Mouse (Mus musculus) mature B cell (primary cell): ENCODE data around the gene Hist1h1t.
"Not testable (repeated sequence)": the region's sequence is repeated elsewhere in the genome, so short reads cannot be mapped to it uniquely, and the experiment has no call there.

Experiments used
- in situ Hi-C: fragments of 300-500 bp; cut with MboI; formaldehyde crosslinking; loops from 2 replicates; pipeline ENCODE4 v1.14.3; 2019

Gene Hist1h1t

GRCm38 (mm10) chr13:23698300-23698693, 2.7 kb downstream of the Hist1h1t start, which contains the start of gene Hist1h4c:
Hist1h4c (minus strand) TSS chr13:23698454.
- in situ Hi-C loops: loop anchor here (5.0 to 25.0 kb wide), 2 partner anchors 39 to 111 kb away; partner anchors contain the start of genes Hist1h1c, Hist1h3d and Hist1h4d

DNA sequence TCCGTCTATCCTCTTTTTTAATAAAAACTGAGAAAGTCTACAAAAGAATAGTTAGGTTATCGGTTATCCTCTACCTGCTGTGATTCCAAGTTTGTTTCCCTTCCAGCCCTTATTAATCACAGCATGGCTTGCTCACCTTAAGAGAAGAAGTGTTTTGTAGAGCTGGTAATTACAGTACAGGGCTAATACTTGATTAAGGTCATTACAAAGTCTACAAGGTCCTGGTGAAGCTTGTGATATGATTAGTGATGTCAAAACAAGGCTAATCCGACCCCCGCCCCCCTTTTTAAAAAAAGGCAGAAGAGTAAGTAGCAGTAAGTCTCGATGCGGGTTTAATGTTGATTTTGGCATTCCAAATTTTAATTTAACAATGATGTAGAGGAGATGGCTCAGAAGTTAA, 3.4 kb downstream of the Hist1h1t start:
- in situ Hi-C loops: loop anchor here (5.0 to 25.0 kb wide), 2 partner anchors 38 to 112 kb away; partner anchors contain the start of genes Hist1h1c, Hist1h3d and Hist1h4d

GRCm38 (mm10) chr13:23699767-23700166, 4.2 kb downstream of the Hist1h1t start:
- in situ Hi-C loops: loop anchor here (5.0 to 25.0 kb wide), 2 partner anchors 38 to 112 kb away; partner anchors contain the start of genes Hist1h1c, Hist1h3d and Hist1h4d

GRCm38 (mm10) chr13:23700786-23701520, 5.3 kb downstream of the Hist1h1t start:
- in situ Hi-C loops: no loop called here

DNA sequence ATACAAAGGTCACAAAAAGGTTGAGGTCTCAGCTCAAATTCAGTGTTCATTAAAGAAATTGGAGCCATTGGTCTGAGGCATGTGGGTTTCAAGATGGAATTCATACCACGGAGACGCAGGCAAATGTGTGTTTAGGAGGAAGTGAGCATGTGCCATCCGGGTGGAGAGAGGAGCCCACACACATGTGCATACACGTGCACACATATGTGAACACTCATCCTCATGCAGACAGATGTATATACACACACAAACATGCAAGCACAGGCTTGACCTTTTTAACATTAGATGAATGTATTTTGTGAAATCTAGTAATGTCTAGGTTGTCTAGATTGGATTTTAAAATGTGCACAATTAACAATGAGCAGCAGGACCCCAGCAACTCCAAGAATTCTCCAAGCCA, 6.6 kb downstream of the Hist1h1t start:
- in situ Hi-C loops: no loop called here

DNA sequence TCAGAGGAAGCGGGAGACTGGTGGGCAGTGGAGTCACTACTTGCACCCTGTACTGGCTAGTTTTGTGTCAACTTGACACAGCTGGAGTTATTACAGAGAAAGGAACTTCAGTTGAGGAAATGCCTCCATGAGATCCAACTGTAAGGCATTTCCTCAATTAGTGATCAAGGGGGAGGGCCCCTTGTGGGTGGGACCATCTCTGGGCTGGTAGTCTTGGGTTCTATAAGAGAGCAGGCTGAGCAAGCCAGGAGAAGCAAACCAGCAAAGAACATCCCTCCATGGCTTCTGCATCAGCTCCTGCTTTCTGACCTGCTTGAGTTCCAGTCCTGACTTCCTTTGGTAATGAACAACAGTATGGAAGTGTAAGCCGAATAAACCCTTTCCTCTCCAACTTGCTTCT, 7.2 kb downstream of the Hist1h1t start:
- in situ Hi-C loops: not testable (repeated sequence)

GRCm38 (mm10) chr13:23705751-23706356, 10.2 kb downstream of the Hist1h1t start:
- in situ Hi-C loops: no loop called here

- in situ Hi-C loops: no loop called here
Measured at GRCm38 (mm10) chr13:23706771-23707170, 11.2 kb downstream of the Hist1h1t start.

GRCm38 (mm10) chr13:23708041-23708440, 12.4 kb downstream of the Hist1h1t start:
- in situ Hi-C loops: no loop called here

DNA sequence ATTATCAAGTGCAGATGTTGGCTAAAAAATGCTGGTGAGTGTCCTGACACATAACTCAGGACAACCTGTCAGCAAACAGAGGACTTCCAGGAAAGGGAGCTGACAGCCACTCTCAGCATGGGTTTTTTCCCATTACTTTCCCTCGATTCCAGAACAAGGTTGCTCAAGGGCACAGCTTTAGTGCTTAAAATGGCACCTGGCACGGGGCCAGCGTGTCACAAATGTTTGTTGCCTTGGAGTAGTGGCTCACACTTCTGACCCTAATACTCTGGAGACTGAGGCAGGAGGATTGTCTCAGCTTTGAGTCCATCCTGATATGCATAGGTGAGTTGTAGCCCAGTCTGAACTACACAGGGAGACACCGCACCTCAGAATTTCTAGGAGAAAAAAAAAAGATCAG, 13.0 kb downstream of the Hist1h1t start:
- in situ Hi-C loops: no loop called here

GRCm38 (mm10) chr13:23709714-23710373, 14.2 kb downstream of the Hist1h1t start:
- in situ Hi-C loops: no loop called here

- in situ Hi-C loops: no loop called here
Measured at GRCm38 (mm10) chr13:23710374-23711089, 14.9 kb downstream of the Hist1h1t start, which contains the start of gene Hfe. Hfe (minus strand) TSS chr13:23710854.

- in situ Hi-C loops: no loop called here
Measured at GRCm38 (mm10) chr13:23716261-23717042, 20.8 kb downstream of the Hist1h1t start.

DNA sequence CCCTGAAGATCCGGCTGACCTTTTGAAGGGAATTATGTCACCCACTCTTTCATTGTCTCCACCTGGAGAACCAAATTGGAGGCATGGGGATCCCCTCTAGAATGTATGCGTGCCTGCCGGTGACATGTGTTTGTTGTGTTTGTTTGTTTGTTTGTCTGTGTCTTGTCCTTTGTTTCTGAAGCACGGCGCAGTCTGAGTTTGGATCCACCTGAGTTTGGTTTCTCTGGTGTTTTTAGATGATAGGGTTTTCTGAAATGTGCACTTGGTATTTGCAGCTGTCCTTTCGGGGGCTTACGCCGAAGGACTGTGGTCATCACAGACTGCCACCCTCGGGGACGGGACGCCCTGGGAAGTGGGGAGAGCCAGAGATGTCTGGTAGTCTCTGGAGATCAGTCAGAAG, 21.6 kb downstream of the Hist1h1t start:
- in situ Hi-C loops: no loop called here

GRCm38 (mm10) chr13:23717593-23718245, 22.1 kb downstream of the Hist1h1t start:
- in situ Hi-C loops: not testable (repeated sequence)

- in situ Hi-C loops: no loop called here
Measured at GRCm38 (mm10) chr13:23724239-23724638, 28.6 kb downstream of the Hist1h1t start.

DNA sequence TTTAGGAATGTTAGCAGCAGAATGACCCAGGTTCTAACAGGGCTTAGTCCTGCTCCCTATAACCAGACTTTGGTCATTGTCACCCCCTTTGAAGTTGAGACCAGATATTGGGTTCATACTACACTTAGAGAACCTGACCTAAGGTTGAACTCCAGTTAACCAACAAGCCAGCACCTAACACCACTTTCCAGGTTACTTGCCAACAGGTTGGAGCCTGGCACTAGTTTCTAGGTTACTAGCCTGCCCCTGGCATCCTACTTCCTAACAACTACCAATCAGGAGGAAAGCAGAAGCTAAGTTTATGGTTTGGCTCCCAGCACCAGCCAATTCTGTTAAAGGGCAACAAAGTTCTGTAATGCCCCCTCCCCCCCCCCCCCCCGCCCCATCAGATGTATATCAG, 29.6 kb downstream of the Hist1h1t start:
- in situ Hi-C loops: no loop called here

DNA sequence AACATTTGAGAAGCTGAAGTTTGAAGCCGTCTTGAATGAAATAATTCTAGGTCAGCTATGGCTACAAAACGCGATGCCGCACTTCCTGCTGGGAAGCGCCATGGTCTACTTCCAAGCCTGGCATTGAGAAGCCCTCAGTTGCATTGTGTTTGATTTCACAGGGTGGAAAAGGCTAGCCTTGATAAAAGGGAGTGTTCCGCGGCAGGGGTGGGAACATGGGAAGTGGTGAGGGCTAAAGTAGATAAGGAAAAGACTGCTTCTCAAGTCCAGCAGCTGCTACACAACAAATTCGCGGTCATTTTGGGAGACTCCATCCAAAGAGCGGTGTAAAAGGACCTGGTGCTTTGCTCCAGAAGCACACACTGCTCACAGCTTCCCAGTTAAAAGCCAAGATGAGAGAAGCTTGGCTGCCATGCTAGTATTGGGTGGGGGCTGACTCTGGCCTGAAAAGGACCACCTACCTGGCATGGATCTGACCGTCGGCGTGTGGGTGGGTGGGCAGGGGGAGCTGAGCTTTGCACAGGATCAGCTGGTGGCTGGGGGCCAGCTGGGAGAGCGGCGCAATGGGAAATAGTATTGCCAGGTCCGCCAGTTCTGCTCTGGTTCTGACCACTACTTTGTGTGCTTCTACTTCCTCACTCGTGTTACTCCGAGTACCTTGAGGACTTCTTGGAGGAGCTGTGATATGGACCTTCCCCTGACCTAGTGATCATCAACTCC, 33.0 kb downstream of the Hist1h1t start:
- in situ Hi-C loops: no loop called here

DNA sequence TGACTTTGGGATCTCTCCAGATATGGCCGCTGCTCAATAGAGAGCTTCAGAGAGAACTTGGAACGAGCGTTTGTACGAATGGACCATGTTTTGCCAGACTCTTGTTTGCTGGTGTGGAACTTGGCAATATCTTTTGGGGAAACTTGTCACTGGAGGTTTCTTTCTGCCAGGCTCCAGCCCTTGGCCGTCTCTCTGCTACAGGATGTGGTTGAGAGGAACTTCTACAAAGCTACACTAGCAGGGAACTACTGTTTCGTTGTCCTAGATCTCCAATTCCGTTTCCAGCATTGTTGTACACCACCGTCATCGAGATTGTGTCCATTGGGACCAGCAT, 33.5 kb downstream of the Hist1h1t start:
- in situ Hi-C loops: no loop called here

DNA sequence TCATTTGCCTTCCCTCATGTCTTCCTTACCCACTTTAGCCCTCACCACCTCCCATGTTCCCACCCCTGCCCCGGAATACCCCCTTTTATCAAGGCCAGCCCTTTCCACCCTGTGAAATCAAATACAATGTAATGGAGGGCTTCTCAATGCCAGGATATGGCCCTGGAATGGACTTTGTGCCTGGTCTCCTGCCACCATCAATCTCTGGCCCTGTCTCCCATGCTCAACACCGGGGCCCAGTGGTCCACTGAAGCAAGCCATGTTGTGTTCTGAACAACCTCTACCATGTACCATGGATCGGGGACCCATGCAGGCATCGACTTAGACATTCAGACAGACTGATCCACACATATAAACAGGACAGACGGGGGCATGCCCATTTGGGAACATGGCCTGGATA, 34.1 kb downstream of the Hist1h1t start:
- in situ Hi-C loops: no loop called here
